Mouse (Mus musculus) bone marrow macrophage, adult 2 months (primary cell): Measurements from ENCODE around the gene Dhx37.

ENCODE experiments used
- CTCF ChIP-seq: IDR thresholded peaks from 2 replicates; pipeline ENCODE4 v1.5.1; 2012; ENCODE audit warnings: low read depth, mild to moderate bottlenecking, low read length, moderate library complexity
- POLR2A ChIP-seq: IDR thresholded peaks from 2 replicates; pipeline ENCODE4 v1.6.1; 2012; ENCODE audit warnings: mild to moderate bottlenecking, low read depth, low read length, borderline replicate concordance

- TF ChIP-seq CTCF (no peak), POLR2A (peak; percentile 72; the same call in 1 of the 2 replicates)
Observed at GRCm38 (mm10) chr5:125475601-125476285, 41.8 kb upstream of the Dhx37 start, which contains the start of gene Aacs.
